Mouse (Mus musculus) adipocyte (in vitro differentiated cells): ENCODE measurements around the gene Dennd1b.
A peak's percentile ranks its signal among the peaks of the same experiment; 100 is the strongest.

Experiments
- DNase-seq: peaks from one replicate; pipeline ENCODE4 v3.0.0-alpha.2; 2016; ENCODE audit warnings: low spot score

Gene Dennd1b

GRCm38 (mm10) chr1:138963161-138963867, at the start of gene Dennd1b:
TSS of gene Dennd1b (plus strand) at chr1:138963435.
- peak; percentile 53 for DNase-seq

DNA sequence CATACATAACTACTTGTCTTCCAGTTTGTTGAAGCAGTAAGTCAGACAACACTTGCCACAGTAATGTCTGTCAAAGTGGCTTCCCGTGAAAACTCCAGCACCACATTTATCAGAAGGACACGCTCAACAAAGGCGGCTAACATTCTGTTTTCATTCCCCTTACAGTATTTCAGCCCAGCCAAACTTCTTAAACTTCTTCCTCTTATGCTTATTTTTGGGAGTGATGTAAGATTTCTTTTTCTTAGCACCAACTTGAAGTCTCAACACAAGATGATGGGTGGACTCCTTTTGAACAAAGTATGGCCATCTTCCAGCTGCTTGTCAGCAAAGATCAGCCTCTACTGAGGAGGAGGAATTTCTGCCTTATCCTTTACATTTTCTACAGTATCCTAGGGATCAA, 47.6 kb upstream of the Dennd1b start:
- no peak for DNase-seq

DNA sequence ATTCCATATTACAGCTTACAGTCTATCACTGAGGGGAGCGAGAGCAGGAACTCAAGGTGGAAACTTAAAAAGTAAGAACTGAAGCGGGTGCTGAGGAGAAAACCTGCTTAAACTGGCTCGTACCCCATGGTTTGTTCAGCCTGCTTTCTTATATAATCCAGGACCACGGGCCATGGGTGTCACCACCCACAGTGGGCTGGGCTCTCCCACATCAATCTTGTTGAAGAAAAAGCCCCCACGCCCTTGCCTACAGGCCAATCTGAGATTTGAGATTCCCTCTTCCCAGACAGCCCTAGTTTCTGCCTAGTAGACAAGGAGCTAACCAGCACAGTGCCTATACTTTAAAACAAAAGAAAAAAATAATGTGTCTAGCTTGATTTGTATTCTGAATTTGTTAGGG, 43.6 kb upstream of the Dennd1b start:
- DNase-seq = no peak

DNA sequence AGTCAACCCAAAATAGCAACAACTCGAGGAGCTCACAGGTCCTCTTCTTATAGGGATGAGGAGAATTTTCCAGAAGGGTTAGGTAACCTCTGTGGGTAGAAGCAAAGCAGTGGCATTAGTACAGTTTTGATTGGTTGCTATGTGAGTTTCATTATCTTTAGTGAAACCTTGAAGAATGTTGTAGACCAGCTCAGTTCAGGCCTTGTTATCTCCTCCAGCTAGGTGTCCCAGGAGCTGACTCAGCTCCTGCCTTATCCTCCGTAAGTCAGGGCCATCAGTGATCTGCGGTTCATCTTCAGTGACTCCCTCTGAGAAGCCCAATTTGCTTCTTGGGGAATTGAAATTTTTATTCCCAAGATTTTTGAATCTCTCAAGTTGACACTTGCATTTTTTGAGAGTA, 43.2 kb upstream of the Dennd1b start:
- DNase-seq = no peak

GRCm38 (mm10) chr1:138920799-138921198, 42.4 kb upstream of the Dennd1b start:
- no peak for DNase-seq

DNA sequence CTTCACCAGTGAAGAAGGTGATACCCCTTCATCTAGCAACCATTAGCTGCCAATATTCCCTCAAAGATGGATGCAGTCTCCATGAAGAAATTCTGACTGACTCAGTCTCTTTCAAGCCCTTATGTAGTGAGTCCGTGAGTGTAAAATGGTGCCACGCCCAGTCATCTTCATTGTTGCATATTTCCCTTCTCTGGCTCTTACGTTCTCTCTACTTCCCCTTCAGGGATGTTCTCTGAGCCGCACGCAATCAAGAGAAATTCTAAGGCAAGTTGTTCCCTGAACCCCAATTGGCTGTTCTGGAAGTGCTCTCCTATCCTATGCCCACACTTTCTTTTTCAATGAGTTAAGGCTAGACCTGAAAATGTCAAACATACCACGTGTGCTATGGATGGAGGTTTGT, 40.3 kb upstream of the Dennd1b start:
- DNase-seq = no peak

- DNase-seq = no peak
Measured at GRCm38 (mm10) chr1:138924282-138924681, 39.0 kb upstream of the Dennd1b start.

DNA sequence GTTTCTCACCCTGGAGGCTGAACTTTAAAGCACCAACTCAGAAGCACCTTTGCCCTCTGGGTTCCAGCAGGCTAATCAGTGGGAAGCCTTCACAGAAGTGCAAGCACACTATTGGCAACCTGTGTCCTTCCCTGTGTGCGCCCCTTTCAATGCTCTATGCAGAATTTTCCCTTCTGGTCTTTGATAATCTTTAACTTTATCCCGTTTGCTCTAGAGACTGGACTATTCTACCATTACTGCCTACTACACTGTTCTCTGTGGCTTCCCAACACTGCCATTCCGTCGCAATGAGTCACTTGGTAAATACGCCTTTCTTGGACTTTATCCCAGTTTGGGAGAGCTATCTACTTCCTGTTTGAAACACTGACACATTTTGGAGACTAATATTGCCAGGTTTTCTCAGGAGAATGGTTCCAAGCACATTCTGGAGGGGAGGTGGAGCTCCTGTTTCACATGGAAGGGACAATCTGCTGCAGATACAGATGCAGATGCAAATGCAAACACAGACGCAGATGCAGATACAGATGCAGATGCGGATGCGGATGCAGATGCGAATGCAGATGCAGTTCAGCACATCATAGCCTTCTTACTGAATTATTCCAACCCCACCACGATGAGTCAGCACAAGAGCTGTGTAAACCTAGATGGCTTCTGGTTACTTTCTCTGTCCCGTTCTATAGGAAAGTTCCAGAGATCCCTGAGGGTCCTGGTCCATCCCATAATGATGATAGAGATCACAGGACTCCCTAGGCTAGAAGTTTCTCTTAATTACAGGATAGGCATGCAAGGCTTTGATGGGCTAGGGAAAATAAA, 34.4 kb upstream of the Dennd1b start:
- peak; percentile 95 for DNase-seq

DNA sequence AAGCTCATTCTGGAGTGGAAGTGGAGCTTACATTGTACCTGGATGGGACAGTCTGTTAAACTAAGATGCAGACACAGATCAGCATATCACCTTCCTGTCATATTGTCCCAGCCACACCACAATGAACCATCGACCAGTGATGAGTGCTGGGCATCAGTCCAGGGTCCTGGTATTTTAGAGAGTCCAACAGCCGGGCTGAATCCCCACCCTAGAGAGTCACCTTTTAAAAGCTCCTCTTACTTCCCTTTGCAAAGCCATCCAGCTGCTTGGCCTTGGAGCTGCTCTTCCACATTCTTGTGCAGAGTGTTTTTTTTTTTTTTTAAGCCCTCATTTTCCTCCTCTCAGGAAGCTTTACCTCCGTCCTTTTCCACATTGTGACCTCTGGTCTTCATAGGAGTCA, 33.2 kb upstream of the Dennd1b start:
- DNase-seq = no peak

DNA sequence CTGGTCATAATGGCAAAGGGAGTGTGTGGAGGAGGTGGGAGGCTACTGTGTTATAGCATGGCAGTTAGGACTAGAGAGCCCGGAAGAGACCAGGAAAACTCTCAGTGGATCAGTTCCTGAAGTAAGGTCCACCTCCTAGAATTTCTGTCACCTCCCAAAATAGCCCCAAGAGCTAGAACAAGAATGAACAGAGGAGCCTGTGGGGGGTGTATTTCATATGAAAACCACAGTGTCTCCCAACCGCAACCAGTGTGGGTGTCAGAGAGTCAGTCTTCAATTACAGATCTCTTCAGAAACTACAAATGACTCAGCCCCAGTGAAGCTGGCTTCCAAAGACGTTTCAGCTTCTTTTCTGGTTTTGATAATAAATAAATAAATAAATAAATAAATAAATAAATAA, 32.4 kb upstream of the Dennd1b start:
- no peak for DNase-seq

DNA sequence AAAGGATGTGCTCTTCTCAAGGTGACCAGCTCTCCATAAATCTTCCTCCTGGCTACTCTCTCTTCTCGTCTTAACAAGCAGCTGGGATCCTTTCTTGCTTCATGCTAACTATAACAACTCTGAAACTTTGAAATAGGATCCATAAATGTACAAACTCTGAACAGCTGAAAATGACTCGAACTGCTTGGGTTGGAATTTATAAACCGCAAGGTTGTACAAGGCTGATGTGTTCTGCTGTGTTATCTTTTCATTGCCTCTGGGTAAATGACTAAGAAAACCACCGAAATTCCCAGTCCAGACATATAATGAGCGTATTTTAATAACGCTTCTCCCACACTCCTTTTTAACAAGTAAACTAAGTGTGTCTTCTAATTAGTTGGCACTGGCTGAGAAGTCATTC, 27.1 kb upstream of the Dennd1b start:
- no peak for DNase-seq

- peak; percentile 57 for DNase-seq
Measured at GRCm38 (mm10) chr1:138937686-138938370, 25.4 kb upstream of the Dennd1b start.

- DNase-seq = no peak
Measured at GRCm38 (mm10) chr1:138939579-138940139, 23.6 kb upstream of the Dennd1b start.

DNA sequence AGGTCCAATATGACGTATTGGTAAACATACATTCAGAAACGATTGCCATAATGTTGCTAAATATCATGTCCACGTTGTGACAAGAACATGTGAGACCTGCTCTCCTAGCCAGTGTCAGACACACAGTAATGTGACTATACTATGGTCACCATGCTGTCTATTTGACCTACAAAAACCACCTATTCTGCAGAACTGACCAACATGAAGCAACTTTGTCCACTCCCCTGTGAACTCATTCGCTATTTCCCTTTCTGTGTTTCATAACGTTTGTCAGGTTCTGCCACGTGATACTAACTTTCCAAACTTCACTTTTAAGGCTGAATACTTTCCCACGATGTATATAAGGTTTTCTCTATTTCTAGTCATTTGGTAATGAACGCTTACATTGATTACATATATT, 22.8 kb upstream of the Dennd1b start:
- no peak for DNase-seq

DNA sequence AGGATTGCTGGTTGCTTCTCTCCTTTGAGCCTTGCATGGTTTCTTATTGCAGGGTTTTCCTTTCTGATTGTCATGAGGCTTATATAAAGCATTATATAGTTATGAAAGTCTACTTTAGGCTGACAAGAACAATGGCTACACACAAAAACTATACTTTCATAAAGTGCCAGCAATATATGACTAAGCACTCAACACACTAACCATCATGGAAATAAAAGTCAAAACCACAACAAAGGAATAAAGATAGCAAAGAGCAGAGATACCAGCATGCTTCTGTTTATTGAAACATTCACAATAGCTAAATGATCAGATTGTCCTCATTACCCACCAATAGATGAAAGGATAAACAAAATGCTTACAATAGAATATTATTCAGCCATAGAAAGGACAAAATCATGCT, 11.1 kb upstream of the Dennd1b start:
- DNase-seq = no peak

DNA sequence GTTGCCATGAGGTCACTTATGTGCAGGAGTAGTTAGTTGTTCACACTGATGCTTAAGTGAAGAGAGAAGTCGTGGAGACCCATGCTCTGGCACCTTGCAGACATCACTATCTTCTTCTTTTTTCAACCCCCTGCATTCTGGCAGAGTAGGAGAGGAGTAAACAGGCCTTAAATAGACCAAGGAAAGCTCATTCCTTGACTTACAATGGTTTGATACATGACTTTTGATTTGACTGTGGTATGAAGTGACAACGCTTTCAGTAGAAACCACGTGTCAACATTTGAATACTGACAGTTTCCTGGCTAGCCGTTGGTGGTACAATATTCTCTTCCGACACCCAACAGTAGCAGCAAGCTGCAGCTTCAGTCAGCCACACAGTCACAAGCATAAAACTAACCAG, 8.3 kb upstream of the Dennd1b start:
- no peak for DNase-seq

DNA sequence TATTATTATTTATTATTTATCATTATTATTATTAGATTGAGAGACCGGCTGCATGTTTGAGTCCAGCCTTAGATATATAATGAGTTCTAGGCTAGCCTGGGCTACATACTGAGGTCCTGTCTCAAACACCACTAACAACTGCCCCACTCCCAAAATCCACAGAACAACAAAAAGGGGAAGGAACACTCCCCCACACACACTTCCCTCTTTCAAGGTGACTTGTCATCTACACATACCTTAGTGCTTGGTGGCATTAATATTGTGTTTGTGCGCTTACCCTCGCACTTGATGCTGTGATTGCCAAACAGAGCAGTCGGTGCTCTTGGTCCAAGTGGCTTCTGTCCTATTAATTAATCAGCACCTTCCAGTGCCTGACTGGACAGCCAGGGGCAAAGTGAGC, 7.8 kb upstream of the Dennd1b start:
- no peak for DNase-seq

DNA sequence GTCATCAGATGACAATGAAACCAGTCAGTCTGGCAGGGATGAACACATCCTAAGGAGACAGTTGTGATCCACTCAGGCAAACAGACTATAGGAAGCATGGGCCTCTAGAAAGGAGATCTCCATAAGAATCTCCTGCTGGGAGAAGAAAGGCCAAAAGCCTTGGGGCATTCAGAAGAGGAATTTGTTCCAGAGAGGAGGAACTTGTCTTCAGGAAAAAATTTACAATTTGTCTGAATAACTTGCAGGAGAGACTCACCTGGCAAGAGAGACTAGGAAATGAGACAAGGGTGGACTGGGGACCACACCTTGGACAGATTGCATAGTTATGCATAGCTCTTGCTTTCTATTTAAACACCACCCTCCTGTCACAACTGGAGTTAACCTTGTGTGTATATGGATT, 6.7 kb upstream of the Dennd1b start:
- no peak for DNase-seq

- no peak for DNase-seq
Measured at GRCm38 (mm10) chr1:138957111-138957510, 6.1 kb upstream of the Dennd1b start.

- no peak for DNase-seq
Measured at GRCm38 (mm10) chr1:138958863-138959262, 4.4 kb upstream of the Dennd1b start.

DNA sequence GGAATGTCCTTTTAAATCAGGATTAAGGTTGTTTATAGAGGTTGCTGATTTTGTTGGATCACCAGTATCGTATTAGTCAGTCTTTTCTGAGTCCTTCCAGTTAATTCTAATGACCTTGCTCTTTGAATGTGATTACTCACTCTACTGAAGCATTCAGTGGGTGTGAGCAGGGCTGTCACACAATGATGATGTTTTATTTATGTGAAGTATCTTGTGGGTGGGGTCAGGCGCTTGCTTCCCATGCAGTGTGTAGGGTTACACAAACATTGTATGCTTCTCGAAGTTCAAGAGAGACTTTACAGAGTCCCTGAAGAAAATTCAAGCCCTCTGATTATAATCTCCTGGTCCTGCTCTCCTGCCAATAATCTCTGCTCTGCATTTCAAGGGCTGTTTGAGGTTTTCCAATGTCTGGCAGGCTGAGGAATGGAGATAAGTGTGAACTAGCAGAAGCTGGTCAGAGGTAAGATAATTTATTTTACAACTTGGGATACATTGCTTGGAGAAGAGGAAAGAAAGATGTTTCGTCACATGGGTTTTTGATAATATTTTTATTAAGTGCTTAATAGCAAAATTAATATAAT, 3.2 kb upstream of the Dennd1b start:
- no peak for DNase-seq
